In genomic region chr1:133825543-133825942, GRCm38 (mm10) we compare ENCODE assay signal across 8 mouse cellular contexts. TPM values are rescaled to one million over a fixed set of nuclear protein-coding genes. Genes with fewer than 3 reads are reported as not detected.
DNase-seq lines count a peak whose midpoint lies in the region; ATAC-seq lines count a peak whose summit lies in the region.

No protein-coding gene starts in this region.

- H3K4me2 ChIP-seq in hindbrain, embryonic 13.5 days, result no peak overlapping the region
- no peak overlapping the region for H3K4me2 ChIP-seq in midbrain, embryonic 14.5 days (ENCODE audit: low read length)

- peak overlapping the region; percentile 36; the same call in 1 of the 2 replicates for H3K9ac ChIP-seq in hindbrain, embryonic 13.5 days
- no peak overlapping the region for H3K9ac ChIP-seq in midbrain, embryonic 14.5 days (replicated peaks; ENCODE audit: low read length)

- no peak overlapping the region for H3K4me3 ChIP-seq in hindbrain, embryonic 13.5 days
- H3K4me3 ChIP-seq in midbrain, embryonic 14.5 days (replicated peaks; ENCODE audit: low read depth, low read length), result no peak overlapping the region

- ATAC-seq in hindbrain, embryonic 13.5 days (ENCODE audit: low FRiP score), result peak; percentile 71
- peak; percentile 48; the same call in 1 of the 2 replicates for ATAC-seq in midbrain, embryonic 14.5 days (ENCODE audit: low FRiP score, low TSS enrichment)
- ATAC-seq in monocyte, adult 5-6 weeks (replicated peaks; ENCODE audit: insufficient number of reproducible peaks, low FRiP score, low TSS enrichment, poor library complexity, severe bottlenecking), result no peak

- no peaks in the 10 kb centered on the region for H3K9me3 ChIP-seq in hindbrain, embryonic 13.5 days
- H3K9me3 ChIP-seq in midbrain, embryonic 14.5 days (ENCODE audit: control insufficient read depth, low read length), result no peaks in the 10 kb centered on the region

- DNase-seq in left cerebral cortex, postnatal 4 days, result peak; percentile 57
- DNase-seq in left cerebral cortex, postnatal 36 days (ENCODE audit: low spot score in 2 of 2), result no peak
- peak; percentile 66 for DNase-seq in c-Kit-positive CD71-negative TER-119-negative erythroid progenitor cells, embryonic 14.5 days (ENCODE audit: low read depth)
- DNase-seq in midbrain, embryonic 14.5 days, result peak; percentile 78
- DNase-seq in frontal cortex, postnatal 36 days (ENCODE audit: low spot score in 2 of 2), result no peak
- DNase-seq in layer of hippocampus, adult 11-12 months (ENCODE audit: low spot score), result no peak

- H3K36me3 ChIP-seq in hindbrain, embryonic 13.5 days, result no peaks in the 10 kb centered on the region
- H3K36me3 ChIP-seq in midbrain, embryonic 14.5 days (ENCODE audit: control insufficient read depth, insufficient read depth, low read length), result no peaks in the 10 kb centered on the region

- no peaks in the 10 kb centered on the region for H3K27me3 ChIP-seq in hindbrain, embryonic 13.5 days
- H3K27me3 ChIP-seq in midbrain, embryonic 14.5 days (ENCODE audit: control insufficient read depth, insufficient read depth, low read length), result no peaks in the 10 kb centered on the region

- peak overlapping the region; percentile 88 for H3K27ac ChIP-seq in hindbrain, embryonic 13.5 days
- peak overlapping the region; percentile 77 for H3K27ac ChIP-seq in midbrain, embryonic 14.5 days (replicated peaks; ENCODE audit: low read depth, low read length)

- intact Hi-C loops in left cerebral cortex, postnatal 4 days (cut with DNase I), result no loop called here
- intact Hi-C loops in left cerebral cortex, postnatal 36 days (cut with DNase I), result no loop called here

- 4% methylated on average over 8 of the region's 8 CpGs for WGBS in hindbrain, embryonic 13.5 days
- 6% methylated on average over 8 of the region's 8 CpGs for WGBS in midbrain, embryonic 14.5 days

- H3K4me1 ChIP-seq in hindbrain, embryonic 13.5 days (replicated peaks), result peaks cover 51% of the 10 kb centered on the region
- peaks cover 14% of the 10 kb centered on the region for H3K4me1 ChIP-seq in midbrain, embryonic 14.5 days (ENCODE audit: control insufficient read depth, insufficient read depth, low read length)

RNA-seq across cellular contexts. Expression of gene Atp2b4, which starts 24.7 kb away (rescaled TPM):
- 100 to 1,000 TPM; 110 to 134 TPM for total RNA-seq in left cerebral cortex, postnatal 4 days (2021)
- 100 to 1,000 TPM; 224 to 248 TPM for total RNA-seq in left cerebral cortex, postnatal 36 days (2021)
- polyA plus RNA-seq in hindbrain, embryonic 13.5 days (2015; fragmentation: Nextera tagmentation; extraction: Ambion mirVana), result 12.1 and 13.1 TPM in 2 replicates
- 14.1 and 15.6 TPM in 2 replicates for polyA plus RNA-seq in midbrain, embryonic 14.5 days (2014; fragmentation: Nextera tagmentation; extraction: Ambion mirVana)
- 16.7 to 44.9 TPM (median 20.6 TPM) in 3 replicates for total RNA-seq in monocyte, adult 5-6 weeks (2017)

Comparison
In these comparisons a context has a peak if more than half of its experiments do, and no peak if none do; other contexts are left out.
1. DNase-seq: peak in left cerebral cortex, postnatal 4 days (single experiment), c-Kit-positive CD71-negative TER-119-negative erythroid progenitor cells, embryonic 14.5 days (single experiment) and midbrain, embryonic 14.5 days (single experiment); none in left cerebral cortex, postnatal 36 days (0 of 2), frontal cortex, postnatal 36 days (0 of 2) and layer of hippocampus, adult 11-12 months (single experiment).